ENCODE assay signal across 8 mouse cellular contexts in genomic region chr2:119618199-119618982, GRCm38 (mm10). TPM values are rescaled to one million over a fixed set of nuclear protein-coding genes. Genes with fewer than 3 reads are reported as not detected.
A peak's percentile ranks its signal among the peaks of the same experiment; 100 is the strongest.
DNase-seq lines count a peak whose midpoint lies in the region; ATAC-seq and TF ChIP-seq lines count a peak whose summit lies in the region.

Gene Nusap1 (plus strand): TSS chr2:119618298.
Gene Oip5 (minus strand): TSS chr2:119618469.

- H3K36me3 ChIP-seq in embryonic facial prominence, embryonic 13.5 days = peaks cover 5% of the 10 kb centered on the region; the same call in 1 of the 2 replicates
- H3K36me3 ChIP-seq in kidney, adult 2 months (ENCODE audit: control insufficient read depth, insufficient read depth, low read length) = no peaks in the 10 kb centered on the region
- peaks cover 7% of the 10 kb centered on the region for H3K36me3 ChIP-seq in limb, embryonic 12.5 days
- H3K36me3 ChIP-seq in midbrain, embryonic 15.5 days (replicated peaks) = no peaks in the 10 kb centered on the region
- H3K36me3 ChIP-seq in spleen, adult 2 months (ENCODE audit: control insufficient read depth, insufficient read depth, low read length) = no peaks in the 10 kb centered on the region

- TF ChIP-seq POLR2A in kidney, adult 2 months (IDR thresholded peaks at IDR 0.05; ENCODE audit: low read depth, low read length) = no peak
- TF ChIP-seq POLR2A in spleen, adult 2 months (IDR thresholded peaks at IDR 0.05; ENCODE audit: low read depth, low read length) = no peak

- H3K4me3 ChIP-seq in embryonic facial prominence, embryonic 13.5 days = peak within 1 kb of the TSS; percentile 74
- peak within 1 kb of the TSS; percentile 90 for H3K4me3 ChIP-seq in kidney, adult 2 months (ENCODE audit: insufficient read depth, low read depth, low read length)
- H3K4me3 ChIP-seq in limb, embryonic 12.5 days (replicated peaks) = peak within 1 kb of the TSS; percentile 76
- H3K4me3 ChIP-seq in midbrain, embryonic 15.5 days = peak within 1 kb of the TSS; percentile 86
- H3K4me3 ChIP-seq in spleen, adult 2 months (ENCODE audit: extremely low read depth, insufficient read depth, insufficient read length) = peak within 1 kb of the TSS; percentile 81

- H3K4me1 ChIP-seq in embryonic facial prominence, embryonic 13.5 days = peaks cover 29% of the 10 kb centered on the region
- H3K4me1 ChIP-seq in kidney, adult 2 months (ENCODE audit: control insufficient read depth, insufficient read depth, low read length) = peaks cover 11% of the 10 kb centered on the region
- peaks cover 25% of the 10 kb centered on the region for H3K4me1 ChIP-seq in limb, embryonic 12.5 days (replicated peaks)
- peaks cover 23% of the 10 kb centered on the region for H3K4me1 ChIP-seq in midbrain, embryonic 15.5 days
- H3K4me1 ChIP-seq in spleen, adult 2 months (ENCODE audit: control insufficient read depth, insufficient read depth, insufficient read length) = peaks cover 1% of the 10 kb centered on the region; the same call in 1 of the 2 replicates

- peak within 1 kb of the TSS; percentile 72 for H3K27ac ChIP-seq in embryonic facial prominence, embryonic 13.5 days
- H3K27ac ChIP-seq in kidney, adult 2 months (ENCODE audit: insufficient read depth, low read depth, low read length) = no peak within 1 kb of the TSS
- H3K27ac ChIP-seq in limb, embryonic 12.5 days = peak within 1 kb of the TSS; percentile 78
- no peak within 1 kb of the TSS for H3K27ac ChIP-seq in midbrain, embryonic 15.5 days
- no peak within 1 kb of the TSS for H3K27ac ChIP-seq in spleen, adult 2 months (ENCODE audit: insufficient read depth, low read length)

- DNase-seq in 3134 (ENCODE audit: extremely low read depth, insufficient read length, low spot score) = peak; percentile 91
- peak; percentile 93 to 94 for DNase-seq in adrenal gland, postnatal 36 days
- peak; percentile 95 to 97 for DNase-seq in heart, adult 18-20 months
- DNase-seq in kidney, adult 2 months = peak; percentile 97
- DNase-seq in spleen, adult 2 months (ENCODE audit: low read depth in 1 of 2, low spot score in 2 of 2) = peak; percentile 93 to 96

- peak within 1 kb of the TSS; percentile 80 for H3K9ac ChIP-seq in embryonic facial prominence, embryonic 13.5 days
- H3K9ac ChIP-seq in limb, embryonic 12.5 days (replicated peaks) = peak within 1 kb of the TSS; percentile 75
- H3K9ac ChIP-seq in midbrain, embryonic 15.5 days = peak within 1 kb of the TSS; percentile 39; the same call in 1 of the 2 replicates

- peak; percentile 98 for ATAC-seq in embryonic facial prominence, embryonic 13.5 days (ENCODE audit: insufficient number of reproducible peaks, insufficient read depth, low FRiP score, low TSS enrichment, low read depth)
- peak; percentile 99 for ATAC-seq in limb, embryonic 12.5 days (ENCODE audit: insufficient number of reproducible peaks, insufficient read depth, low FRiP score, low TSS enrichment, low read depth)
- peak; percentile 100 for ATAC-seq in midbrain, embryonic 15.5 days (replicated peaks)

- no peaks in the 10 kb centered on the region for H3K9me3 ChIP-seq in embryonic facial prominence, embryonic 13.5 days
- H3K9me3 ChIP-seq in limb, embryonic 12.5 days = no peaks in the 10 kb centered on the region
- no peaks in the 10 kb centered on the region for H3K9me3 ChIP-seq in midbrain, embryonic 15.5 days

- H3K27me3 ChIP-seq in embryonic facial prominence, embryonic 13.5 days = no peaks in the 10 kb centered on the region
- no peaks in the 10 kb centered on the region for H3K27me3 ChIP-seq in kidney, adult 2 months (replicated peaks; ENCODE audit: control insufficient read depth, insufficient read depth, low read length)
- no peaks in the 10 kb centered on the region for H3K27me3 ChIP-seq in limb, embryonic 12.5 days
- no peaks in the 10 kb centered on the region for H3K27me3 ChIP-seq in midbrain, embryonic 15.5 days (replicated peaks)
- H3K27me3 ChIP-seq in spleen, adult 2 months (ENCODE audit: control insufficient read depth, insufficient read depth, low read length) = no peaks in the 10 kb centered on the region

- peak within 1 kb of the TSS; percentile 74 for H3K4me2 ChIP-seq in embryonic facial prominence, embryonic 13.5 days
- H3K4me2 ChIP-seq in limb, embryonic 12.5 days = peak within 1 kb of the TSS; percentile 79
- peak within 1 kb of the TSS; percentile 100 for H3K4me2 ChIP-seq in midbrain, embryonic 15.5 days

- WGBS in embryonic facial prominence, embryonic 13.5 days = under 1% methylated on average over 55 of the region's 55 CpGs
- under 1% methylated on average over 55 of the region's 55 CpGs for WGBS in kidney, adult 2 months
- under 1% methylated on average over 55 of the region's 55 CpGs for WGBS in limb, embryonic 12.5 days
- WGBS in midbrain, embryonic 15.5 days = under 1% methylated on average over 55 of the region's 55 CpGs
- under 1% methylated on average over 55 of the region's 55 CpGs for WGBS in spleen, adult 2 months

- no peak for TF ChIP-seq CTCF in kidney, adult 2 months (conservative IDR thresholded peaks at IDR 0.05; ENCODE audit: insufficient read depth, insufficient read length, low read depth, low read length)
- no peak for TF ChIP-seq CTCF in spleen, adult 2 months (IDR thresholded peaks at IDR 0.05; ENCODE audit: extremely low read depth, insufficient read depth, insufficient read length, insufficient replicate concordance)

RNA-seq across cellular contexts. Expression of gene Nusap1, which starts in this region (rescaled TPM):
- total RNA-seq in adrenal gland, postnatal 36 days (2021) = 1 to 10 TPM; 3.5 to 4.0 TPM
- 79.5 and 79.7 TPM in 2 replicates for polyA plus RNA-seq in embryonic facial prominence, embryonic 13.5 days (2015; fragmentation: Nextera tagmentation; extraction: Ambion mirVana)
- total RNA-seq in heart, adult 18-20 months (2021) = 1 to 10 TPM in 1 of 2 experiments, under 1 TPM in 1; 0.95 to 1.2 TPM
- 0.25 and 0.29 TPM in 2 replicates for polyA plus RNA-seq in kidney, adult 2 months (2012; rRNA removed)
- 88.2 and 90.2 TPM in 2 replicates for polyA plus RNA-seq in limb, embryonic 12.5 days (2016; fragmentation: Nextera tagmentation; extraction: Ambion mirVana)
- polyA plus RNA-seq in midbrain, embryonic 15.5 days (2015; fragmentation: Nextera tagmentation; extraction: Ambion mirVana) = 10.1 and 11.6 TPM in 2 replicates
- 1.3 and 1.7 TPM in 2 replicates for polyA plus RNA-seq in spleen, adult 2 months (2012; rRNA removed)

RNA-seq across cellular contexts. Expression of gene Oip5, which starts in this region (rescaled TPM):
- total RNA-seq in adrenal gland, postnatal 36 days (2021) = 1 to 10 TPM; 2.0 to 2.6 TPM
- 23.0 and 24.6 TPM in 2 replicates for polyA plus RNA-seq in embryonic facial prominence, embryonic 13.5 days (2015; fragmentation: Nextera tagmentation; extraction: Ambion mirVana)
- under 1 TPM; 0.25 to 0.26 TPM for total RNA-seq in heart, adult 18-20 months (2021)
- 0.38 and 0.75 TPM in 2 replicates for polyA plus RNA-seq in kidney, adult 2 months (2012; rRNA removed)
- 32.2 and 37.5 TPM in 2 replicates for polyA plus RNA-seq in limb, embryonic 12.5 days (2016; fragmentation: Nextera tagmentation; extraction: Ambion mirVana)
- 3.1 and 4.6 TPM in 2 replicates for polyA plus RNA-seq in midbrain, embryonic 15.5 days (2015; fragmentation: Nextera tagmentation; extraction: Ambion mirVana)
- polyA plus RNA-seq in spleen, adult 2 months (2012; rRNA removed) = 3.7 and 7.2 TPM in 2 replicates

Comparison
In these comparisons a context has a peak if more than half of its experiments do, and no peak if none do; other contexts are left out.
1. Peak in DNase-seq and H3K4me3 ChIP-seq in kidney, adult 2 months; RNA of the genes that start here not detected or under 1 TPM.
2. H3K27ac ChIP-seq: peak in embryonic facial prominence, embryonic 13.5 days (single experiment) and limb, embryonic 12.5 days (single experiment); none in kidney, adult 2 months (single experiment), midbrain, embryonic 15.5 days (single experiment) and spleen, adult 2 months (single experiment).
3. Peak in every context shown above with its lines, with median percentiles within 50 percentile points of each other: DNase-seq, ATAC-seq, H3K4me2 ChIP-seq, H3K4me3 ChIP-seq and H3K9ac ChIP-seq.